Mouse (Mus musculus) liver, embryonic 16.5 days (tissue): ENCODE results near the gene Mfsd12. TPM values are rescaled to one million over a fixed set of nuclear protein-coding genes. Genes with fewer than 3 reads are reported as not detected.

ENCODE experiments used
- ATAC-seq: fragments of 200-750 bp; cut with Nextera tagmentation; 2 replicates; pipeline ENCODE4 v1.8.0; 2017; ENCODE audit warnings: low read depth, mild to moderate bottlenecking, moderate number of reproducible peaks, moderate library complexity
- H3K27ac ChIP-seq: fragments of 300-500 bp; sonication (generic); 2 replicates; pipeline ENCODE4 v1.5.1; 2014; ENCODE audit warnings: mild to moderate bottlenecking, low read length
- H3K27me3 ChIP-seq: fragments of 300-500 bp; sonication (generic); 2 replicates; pipeline ENCODE4 v1.6.1; 2014; ENCODE audit warnings: low read depth, low read length, mixed read lengths; ENCODE audit not compliant: control insufficient read depth, insufficient read depth
- H3K36me3 ChIP-seq: fragments of 300-500 bp; sonication (generic); 2 replicates; pipeline ENCODE4 v1.6.1; 2014; ENCODE audit warnings: mild to moderate bottlenecking; ENCODE audit not compliant: control insufficient read depth, insufficient read depth
- H3K4me1 ChIP-seq: fragments of 300-500 bp; sonication (generic); 2 replicates; pipeline ENCODE4 v1.6.1; 2014; ENCODE audit warnings: low read depth, low read length, mixed read lengths; ENCODE audit not compliant: control insufficient read depth
- H3K4me2 ChIP-seq: fragments of 300-500 bp; sonication (generic); 2 replicates; pipeline ENCODE4 v1.6.1; 2014; ENCODE audit warnings: low read depth, low read length, mixed read lengths
- H3K4me3 ChIP-seq: fragments of 300-500 bp; sonication (generic); 2 replicates; pipeline ENCODE4 v1.5.1; 2014; ENCODE audit warnings: low read depth, mild to moderate bottlenecking, low read length
- H3K9ac ChIP-seq: fragments of 300-500 bp; sonication (generic); 2 replicates; pipeline ENCODE4 v1.6.1; 2014; ENCODE audit warnings: low read depth, low read length
- H3K9me3 ChIP-seq: fragments of 300-500 bp; sonication (generic); replicated peaks from 2 replicates; pipeline ENCODE4 v1.6.1; 2016; ENCODE audit warnings: low read length; ENCODE audit not compliant: control insufficient read depth
- WGBS: fragments of 180-500 bp; shearing (Covaris S2); extraction: QIAGEN DNeasy Blood & Tissue Kit; methylation state at CpG from one replicate; pipeline ENCODE4 v1.1.7; 2014; ENCODE audit not compliant: insufficient replicate concordance; 5-methylcytosine and 5-hydroxymethylcytosine counted together
- polyA plus RNA-seq: library from polyadenylated mRNA; unstranded; fragments of >200 nt; fragmentation: Nextera tagmentation; extraction: Ambion mirVana; gene quantifications from 2 replicates; pipeline ENCODE4 v1.2.1, GENCODE M21; 2015

Mfsd12 gene
- polyA plus RNA-seq, 1 experiment from 2014 or later: 11.9 TPM

DNA sequence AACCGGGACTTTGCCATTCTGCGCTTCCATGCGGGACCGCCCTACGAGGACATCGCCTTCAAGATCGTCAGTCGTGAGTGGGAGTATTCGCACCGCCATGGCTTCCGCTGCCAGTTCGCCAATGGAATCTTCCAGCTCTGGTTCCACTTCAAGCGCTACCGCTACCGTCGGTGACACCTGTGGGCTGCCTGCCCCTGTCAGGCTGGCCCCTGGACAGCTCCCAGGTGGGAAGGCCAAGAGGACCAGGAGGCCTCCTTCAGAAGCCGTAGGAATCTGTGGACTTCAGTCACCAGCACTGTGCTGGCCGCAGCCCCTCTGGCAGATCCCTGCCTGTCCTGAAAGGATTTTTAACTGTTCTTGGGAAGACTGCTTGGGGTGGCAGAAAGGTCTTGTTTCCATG is 31.5 kb upstream of the Mfsd12 start:
- H3K36me3 ChIP-seq: peaks cover 52% of the 10 kb centered on the region
- H3K4me2 ChIP-seq: no peak overlapping the region
- ATAC-seq: no peak
- 91% methylated on average over 18 of the region's 18 CpGs for WGBS
- peaks cover 20% of the 10 kb centered on the region for H3K4me1 ChIP-seq
- no peak overlapping the region for H3K4me3 ChIP-seq
- H3K9me3 ChIP-seq: no peaks in the 10 kb centered on the region
- no peak overlapping the region for H3K9ac ChIP-seq
- no peaks in the 10 kb centered on the region for H3K27me3 ChIP-seq
- H3K27ac ChIP-seq: no peak overlapping the region

DNA sequence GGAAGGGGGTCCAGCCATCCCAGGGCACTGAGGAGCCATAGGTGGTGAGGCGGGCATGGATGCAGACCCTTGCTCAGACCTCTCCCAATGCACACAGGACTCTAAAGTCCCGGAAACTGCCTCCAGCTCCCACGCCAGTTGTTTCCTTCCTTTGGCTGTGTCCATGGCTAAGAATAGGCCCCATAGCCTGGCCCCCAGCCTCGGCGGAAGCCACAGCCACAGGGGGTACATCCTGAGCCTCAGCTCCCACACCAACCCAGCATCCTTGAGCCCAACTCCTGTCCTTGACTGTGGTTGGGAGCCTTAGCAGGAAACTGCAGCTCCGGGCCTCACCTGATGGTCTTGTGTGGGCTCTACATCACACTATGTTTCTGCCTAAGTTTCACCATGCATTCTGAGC is 30.4 kb upstream of the Mfsd12 start:
- Histone ChIP-seq H3K9ac (no peak overlapping the region), H3K27ac (no peak overlapping the region; the same call in 1 of the 2 replicates), H3K27me3 (no peaks in the 10 kb centered on the region), H3K9me3 (no peaks in the 10 kb centered on the region), H3K36me3 (peaks cover 52% of the 10 kb centered on the region), H3K4me2 (no peak overlapping the region), H3K4me1 (peaks cover 16% of the 10 kb centered on the region), H3K4me3 (no peak overlapping the region)
- peak; percentile 15; the same call in 1 of the 2 replicates for ATAC-seq
- WGBS: 43% methylated on average over 6 of the region's 6 CpGs

DNA sequence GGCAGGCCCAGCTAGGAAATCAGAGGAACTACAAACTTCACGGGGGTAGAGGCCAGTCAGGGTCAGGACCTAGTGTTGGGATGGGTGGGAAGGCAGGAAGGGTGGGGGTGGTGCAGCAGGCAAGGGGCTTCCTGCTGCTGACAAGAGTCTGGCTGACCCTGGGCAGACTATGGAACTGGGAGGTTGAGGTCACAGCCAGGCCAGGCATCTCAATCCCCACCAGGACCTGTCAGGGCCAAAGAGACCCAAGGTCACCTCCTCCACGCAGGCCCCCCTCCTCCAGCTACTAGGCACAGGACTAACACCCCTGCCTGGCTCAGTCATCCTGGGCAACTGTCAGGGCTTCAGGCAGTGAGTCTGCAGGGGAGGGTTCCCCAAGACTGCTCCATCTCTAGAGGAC is 29.3 kb upstream of the Mfsd12 start:
- no peak for ATAC-seq
- peaks cover 42% of the 10 kb centered on the region for H3K36me3 ChIP-seq
- no peak overlapping the region for H3K27ac ChIP-seq
- no peaks in the 10 kb centered on the region for H3K9me3 ChIP-seq
- 29% methylated on average over 2 of the region's 2 CpGs for WGBS
- H3K4me2 ChIP-seq: no peak overlapping the region
- no peak overlapping the region for H3K9ac ChIP-seq
- H3K27me3 ChIP-seq: peaks cover 4% of the 10 kb centered on the region; the same call in 1 of the 2 replicates
- peaks cover 8% of the 10 kb centered on the region for H3K4me1 ChIP-seq
- no peak overlapping the region for H3K4me3 ChIP-seq

DNA sequence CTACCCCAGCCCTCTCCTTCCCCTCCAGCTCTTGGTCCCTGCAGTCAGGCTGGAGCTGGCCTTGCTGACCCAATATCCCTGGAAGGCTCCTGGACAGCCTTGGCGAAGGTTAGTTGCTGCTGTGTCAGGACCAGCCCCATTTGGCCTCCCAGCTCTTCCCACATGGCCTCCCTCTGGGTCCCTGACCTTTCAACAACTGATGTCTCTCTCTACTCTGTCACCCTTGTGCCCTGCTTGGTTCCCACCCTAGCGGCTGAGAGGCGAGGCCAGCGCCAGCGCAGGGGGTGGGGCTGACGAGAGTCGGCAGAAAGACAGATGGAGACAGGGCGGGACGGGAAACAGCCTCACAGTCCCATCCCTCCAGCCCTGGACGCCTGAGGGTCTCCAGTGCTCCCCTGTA is 28.9 kb upstream of the Mfsd12 start, which contains the start of gene Tbxa2r:
TSS of gene Tbxa2r (plus strand) at position 346 of the 400 bp plus-strand sequence.
- Histone ChIP-seq H3K9me3 (no peaks in the 10 kb centered on the region), H3K4me2 (no peak within 1 kb of the TSS), H3K4me3 (no peak within 1 kb of the TSS), H3K27me3 (peaks cover 4% of the 10 kb centered on the region; the same call in 1 of the 2 replicates), H3K9ac (no peak within 1 kb of the TSS), H3K27ac (peak within 1 kb of the TSS; percentile 56; the same call in 1 of the 2 replicates), H3K36me3 (peaks cover 38% of the 10 kb centered on the region), H3K4me1 (peaks cover 8% of the 10 kb centered on the region)
- ATAC-seq: peak; percentile 30
- WGBS: 10% methylated on average over 10 of the region's 10 CpGs

DNA sequence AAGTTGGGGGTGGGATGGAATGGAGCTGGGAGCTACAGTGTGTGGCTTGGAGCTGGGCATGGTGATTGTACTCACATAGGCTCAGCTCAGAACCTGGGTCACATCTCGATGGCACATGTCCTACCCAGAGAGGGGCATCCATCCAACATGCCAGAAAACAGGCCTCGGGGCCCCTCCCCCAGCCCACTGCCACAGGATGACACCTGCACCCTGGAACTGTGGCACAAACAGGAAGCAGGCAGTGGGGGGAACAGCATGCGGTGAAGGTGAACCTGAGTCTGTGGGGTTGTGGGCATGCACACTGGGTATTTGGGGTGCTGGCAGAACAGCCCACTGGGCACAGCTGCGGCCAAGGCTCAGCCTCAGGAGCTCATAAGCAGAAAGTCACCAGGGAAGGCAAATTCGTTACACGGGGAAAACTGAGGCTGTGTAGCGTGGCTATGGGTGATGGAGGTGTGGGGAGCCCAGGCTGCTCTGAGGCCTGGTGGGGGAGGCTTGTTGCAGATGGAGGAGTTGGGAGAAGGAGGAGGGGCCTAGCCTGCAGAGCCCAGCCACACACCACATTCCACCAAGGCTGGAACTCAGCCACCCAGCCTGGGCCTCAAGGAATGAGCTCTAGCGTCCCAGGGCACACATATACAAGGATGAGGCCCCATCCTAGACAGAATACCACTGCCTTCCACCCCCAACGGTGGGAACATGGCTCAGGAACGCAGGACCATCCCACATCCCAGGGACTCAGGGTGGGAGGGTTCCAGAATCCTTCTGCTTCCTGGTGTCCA is 27.9 kb upstream of the Mfsd12 start:
- Histone ChIP-seq H3K9me3 (no peaks in the 10 kb centered on the region), H3K4me2 (0 out of 2 replicates have a peak overlapping the region, but pooled peaks have one; percentile 5), H3K9ac (no peak overlapping the region), H3K36me3 (peaks cover 28% of the 10 kb centered on the region), H3K27me3 (peaks cover 4% of the 10 kb centered on the region; the same call in 1 of the 2 replicates), H3K27ac (peak overlapping the region; percentile 56; the same call in 1 of the 2 replicates), H3K4me3 (no peak overlapping the region), H3K4me1 (peaks cover 8% of the 10 kb centered on the region)
- WGBS: 52% methylated on average over 10 of the region's 10 CpGs
- no peak for ATAC-seq

DNA sequence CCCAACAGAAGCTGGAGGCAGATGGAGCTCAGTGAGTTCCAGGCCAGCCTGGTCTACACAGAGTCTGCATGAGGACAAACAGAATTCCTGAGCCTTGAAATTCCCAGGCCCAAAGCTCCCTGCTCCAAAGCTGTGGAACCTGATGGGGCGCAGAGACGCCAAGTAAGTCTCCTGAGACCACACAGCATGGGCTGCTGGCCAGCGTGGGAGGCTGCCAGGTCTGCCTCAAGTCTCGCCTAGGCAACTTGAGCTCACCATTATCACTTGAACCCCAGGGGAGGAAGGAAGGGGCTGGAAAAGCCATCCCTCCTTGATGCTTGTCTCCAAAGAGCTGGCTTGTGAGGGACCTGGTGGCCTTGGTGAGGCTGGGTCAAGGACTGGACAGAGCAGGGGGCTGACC is 27.3 kb upstream of the Mfsd12 start:
- H3K9ac ChIP-seq: no peak overlapping the region
- peaks cover 4% of the 10 kb centered on the region; the same call in 1 of the 2 replicates for H3K27me3 ChIP-seq
- H3K9me3 ChIP-seq: no peaks in the 10 kb centered on the region
- ATAC-seq: no peak
- H3K4me2 ChIP-seq: 0 out of 2 replicates have a peak overlapping the region, but pooled peaks have one; percentile 5
- H3K36me3 ChIP-seq: peaks cover 22% of the 10 kb centered on the region
- peaks cover 8% of the 10 kb centered on the region for H3K4me1 ChIP-seq
- peak overlapping the region; percentile 56 for H3K27ac ChIP-seq
- 54% methylated on average over 4 of the region's 4 CpGs for WGBS
- no peak overlapping the region for H3K4me3 ChIP-seq

DNA sequence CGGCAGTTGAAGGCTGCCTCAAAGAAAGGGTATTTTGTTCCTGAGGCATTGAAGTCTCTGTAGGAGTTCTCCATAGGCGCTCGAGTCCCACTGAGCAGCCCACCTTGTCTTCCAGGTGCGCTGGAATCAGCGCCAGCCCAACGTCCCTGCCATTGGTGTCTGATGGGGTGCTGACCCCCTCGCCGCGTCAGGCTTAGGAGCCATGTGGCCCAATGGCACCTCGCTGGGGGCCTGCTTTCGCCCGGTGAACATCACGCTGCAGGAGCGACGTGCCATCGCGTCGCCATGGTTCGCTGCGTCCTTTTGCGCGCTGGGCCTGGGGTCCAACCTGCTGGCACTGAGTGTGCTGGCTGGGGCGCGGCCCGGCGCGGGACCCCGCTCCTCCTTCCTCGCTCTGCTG is 25.0 kb upstream of the Mfsd12 start:
- H3K27me3 ChIP-seq: peaks cover 4% of the 10 kb centered on the region; the same call in 1 of the 2 replicates
- H3K36me3 ChIP-seq: no peaks in the 10 kb centered on the region
- WGBS: 64% methylated on average over 29 of the region's 29 CpGs
- no peak for ATAC-seq
- H3K27ac ChIP-seq: no peak overlapping the region
- H3K4me2 ChIP-seq: no peak overlapping the region
- H3K4me1 ChIP-seq: peaks cover 5% of the 10 kb centered on the region
- H3K4me3 ChIP-seq: no peak overlapping the region
- no peaks in the 10 kb centered on the region for H3K9me3 ChIP-seq
- H3K9ac ChIP-seq: no peak overlapping the region

DNA sequence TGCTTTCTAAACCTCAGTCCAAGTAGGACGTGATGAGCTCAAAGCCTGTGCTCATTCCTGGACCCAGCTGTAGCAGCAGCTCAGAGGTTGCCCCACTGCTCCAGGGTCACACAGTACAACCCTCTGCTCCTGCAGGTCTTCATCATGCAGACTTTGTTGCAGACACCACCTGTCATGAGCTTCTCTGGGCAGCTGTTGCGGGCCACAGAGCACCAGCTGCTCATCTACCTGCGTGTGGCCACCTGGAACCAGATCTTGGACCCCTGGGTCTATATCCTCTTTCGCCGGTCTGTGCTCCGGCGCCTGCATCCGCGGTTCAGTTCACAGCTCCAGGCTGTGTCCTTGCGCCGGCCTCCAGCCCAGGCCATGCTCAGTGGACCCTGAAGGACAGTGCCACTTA is 23.0 kb upstream of the Mfsd12 start:
- H3K27me3 ChIP-seq: peaks cover 8% of the 10 kb centered on the region; the same call in 1 of the 2 replicates
- H3K4me3 ChIP-seq: no peak overlapping the region
- H3K36me3 ChIP-seq: no peaks in the 10 kb centered on the region
- no peaks in the 10 kb centered on the region for H3K9me3 ChIP-seq
- ATAC-seq: no peak
- H3K4me1 ChIP-seq: no peaks in the 10 kb centered on the region
- H3K4me2 ChIP-seq: no peak overlapping the region
- no peak overlapping the region for H3K9ac ChIP-seq
- H3K27ac ChIP-seq: no peak overlapping the region
- 74% methylated on average over 11 of the region's 11 CpGs for WGBS
